Mouse (Mus musculus): Measurements from ENCODE around the gene Hrh3. TPM values are rescaled to one million over a fixed set of nuclear protein-coding genes. Genes with fewer than 3 reads are reported as not detected.

Gene Hrh3
- polyA plus RNA-seq, 1 experiment from 2014 or later = not detected

DNA sequence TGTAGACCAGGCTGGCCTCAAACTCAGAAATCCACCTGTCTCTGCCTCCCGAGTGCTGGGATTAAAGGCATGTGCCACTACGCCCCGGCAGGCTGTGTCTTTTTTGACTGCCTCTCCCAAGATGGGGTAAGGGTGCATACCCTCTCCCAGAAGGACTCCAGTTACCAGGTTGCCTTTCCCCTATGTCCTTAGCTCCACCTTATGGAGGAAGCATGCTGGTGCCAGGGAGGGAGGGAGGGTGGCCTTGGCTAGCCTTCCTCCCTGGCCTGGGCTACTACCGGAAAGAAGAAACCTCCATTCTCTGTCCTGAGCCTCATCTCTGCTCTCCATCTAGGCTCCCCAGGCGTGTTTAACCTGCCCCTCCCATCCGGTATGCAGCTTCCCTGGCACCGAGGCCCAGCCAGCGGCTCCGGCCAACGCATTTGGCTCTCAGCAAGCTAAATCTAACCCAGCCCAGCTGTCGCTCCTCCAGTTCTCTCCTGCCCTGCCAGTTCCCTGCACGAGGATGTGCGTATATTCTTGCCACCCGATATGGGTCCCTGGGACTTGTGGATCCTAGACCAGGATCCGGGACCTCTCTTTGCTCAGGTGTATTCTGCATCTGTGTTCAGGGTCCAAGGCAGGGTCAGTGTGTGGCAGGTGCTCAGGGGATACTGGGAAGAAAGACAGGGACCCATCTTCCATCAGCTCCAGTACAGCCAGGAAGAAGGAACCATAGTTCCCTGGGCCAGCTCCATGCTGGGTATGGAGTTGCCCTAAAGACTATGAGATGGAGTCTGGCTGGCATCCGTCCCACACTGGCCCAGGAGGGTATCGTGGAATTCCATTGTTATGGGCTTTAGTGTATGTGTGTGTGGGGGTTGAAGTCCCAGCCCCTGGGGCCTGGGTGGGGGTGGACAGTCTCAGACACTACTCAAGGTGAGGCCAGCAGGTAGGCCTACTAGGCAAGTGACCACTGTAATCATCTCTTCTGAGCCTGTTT, 9.9 kb upstream of the Hrh3 start:
- H3K9ac ChIP-seq (ENCODE audit: low read depth, low read length) = no peak overlapping the region
- peaks cover 15% of the 10 kb centered on the region for H3K4me1 ChIP-seq (replicated peaks; ENCODE audit: insufficient read depth, low read length)
- WGBS = 56% methylated on average over 17 of the region's 17 CpGs
- H3K27ac ChIP-seq = no peak overlapping the region
- no peak overlapping the region for H3K4me2 ChIP-seq (ENCODE audit: low read length)
- DNase-seq (ENCODE audit: low spot score) = no peak
- no peaks in the 10 kb centered on the region for H3K36me3 ChIP-seq (ENCODE audit: insufficient read depth, low read length)
- H3K9me3 ChIP-seq (replicated peaks; ENCODE audit: low read length) = no peaks in the 10 kb centered on the region
- H3K4me3 ChIP-seq (replicated peaks; ENCODE audit: low read depth, low read length) = no peak overlapping the region
- no peaks in the 10 kb centered on the region for H3K27me3 ChIP-seq (ENCODE audit: insufficient read depth, low read length)
- peak; percentile 42; the same call in 1 of the 2 replicates for TF ChIP-seq CTCF (IDR thresholded peaks at IDR 0.05; ENCODE audit: low read depth)
- no peak for ATAC-seq (replicated peaks; ENCODE audit: low FRiP score, low read depth)

GRCm38 (mm10) chr2:180108285-180108684, 4.0 kb upstream of the Hrh3 start:
- H3K4me3 ChIP-seq (replicated peaks; ENCODE audit: low read depth, low read length) = no peak overlapping the region
- H3K36me3 ChIP-seq (ENCODE audit: insufficient read depth, low read length) = no peaks in the 10 kb centered on the region
- peaks cover 23% of the 10 kb centered on the region for H3K27me3 ChIP-seq (ENCODE audit: insufficient read depth, low read length)
- ATAC-seq (replicated peaks; ENCODE audit: low FRiP score, low read depth) (no peak), DNase-seq (ENCODE audit: low spot score) (no peak)
- H3K4me2 ChIP-seq (ENCODE audit: low read length) = no peak overlapping the region
- no peak overlapping the region for H3K27ac ChIP-seq
- H3K9me3 ChIP-seq (replicated peaks; ENCODE audit: low read length) = no peaks in the 10 kb centered on the region
- H3K4me1 ChIP-seq (replicated peaks; ENCODE audit: insufficient read depth, low read length) = peaks cover 6% of the 10 kb centered on the region
- 47% methylated on average over 6 of the region's 6 CpGs for WGBS
- TF ChIP-seq CTCF (IDR thresholded peaks at IDR 0.05; ENCODE audit: low read depth) = no peak
- no peak overlapping the region for H3K9ac ChIP-seq (ENCODE audit: low read depth, low read length)

- H3K4me3 ChIP-seq (replicated peaks; ENCODE audit: low read depth, low read length) = no peak overlapping the region
- TF ChIP-seq CTCF (IDR thresholded peaks at IDR 0.05; ENCODE audit: low read depth) = peak; percentile 48; the same call in 1 of the 2 replicates
- H3K27me3 ChIP-seq (ENCODE audit: insufficient read depth, low read length) = peaks cover 34% of the 10 kb centered on the region
- no peaks in the 10 kb centered on the region for H3K36me3 ChIP-seq (ENCODE audit: insufficient read depth, low read length)
- no peak overlapping the region for H3K27ac ChIP-seq
- peaks cover 6% of the 10 kb centered on the region for H3K4me1 ChIP-seq (replicated peaks; ENCODE audit: insufficient read depth, low read length)
- ATAC-seq (replicated peaks; ENCODE audit: low FRiP score, low read depth) (no peak), DNase-seq (ENCODE audit: low spot score) (no peak)
- H3K9me3 ChIP-seq (replicated peaks; ENCODE audit: low read length) = no peaks in the 10 kb centered on the region
- H3K9ac ChIP-seq (ENCODE audit: low read depth, low read length) = no peak overlapping the region
- H3K4me2 ChIP-seq (ENCODE audit: low read length) = no peak overlapping the region
- WGBS = 63% methylated on average over 4 of the region's 4 CpGs
Observed at GRCm38 (mm10) chr2:180107081-180107480, 2.8 kb upstream of the Hrh3 start.

DNA sequence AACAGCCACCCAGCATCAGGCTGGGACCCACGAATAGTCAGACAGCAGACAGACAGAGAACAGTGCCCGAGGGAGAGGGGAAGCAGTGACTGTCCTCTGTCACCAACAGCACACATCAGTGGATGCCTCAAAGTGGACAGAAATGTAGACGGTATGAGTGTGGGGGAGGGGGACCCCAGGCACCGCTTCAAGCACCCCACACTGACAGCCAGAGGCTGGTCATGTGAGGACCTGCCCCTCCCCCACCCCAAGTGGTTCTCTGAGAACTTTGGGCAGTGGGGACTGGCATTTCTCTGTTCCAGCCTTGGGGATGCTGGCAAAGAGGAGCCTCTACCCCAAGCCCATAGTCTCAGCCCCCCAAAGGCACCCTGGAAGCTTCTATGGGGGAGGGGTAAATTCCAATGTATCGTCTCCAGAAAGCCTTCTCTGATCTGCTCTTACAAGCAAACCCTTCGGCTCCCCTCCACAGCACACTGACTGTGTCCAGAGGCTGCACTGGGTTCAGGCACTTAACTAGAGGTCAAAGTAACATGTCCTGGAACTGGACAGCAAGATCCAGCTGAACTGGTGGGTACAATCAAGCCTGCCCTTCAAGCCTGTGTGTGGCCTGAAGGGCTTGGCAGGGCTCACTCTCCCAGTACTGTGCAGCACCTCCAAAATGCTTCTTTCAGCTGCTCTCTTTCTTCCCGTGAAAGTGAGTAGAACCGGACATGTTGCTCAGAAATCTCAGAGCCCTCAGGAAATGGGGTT, 1.3 kb upstream of the Hrh3 start:
- no peak for TF ChIP-seq CTCF (IDR thresholded peaks at IDR 0.05; ENCODE audit: low read depth)
- Histone ChIP-seq H3K4me2 (ENCODE audit: low read length) (no peak overlapping the region), H3K9ac (ENCODE audit: low read depth, low read length) (no peak overlapping the region), H3K4me1 (replicated peaks; ENCODE audit: insufficient read depth, low read length) (peaks cover 6% of the 10 kb centered on the region), H3K4me3 (replicated peaks; ENCODE audit: low read depth, low read length) (no peak overlapping the region), H3K36me3 (ENCODE audit: insufficient read depth, low read length) (no peaks in the 10 kb centered on the region), H3K27me3 (ENCODE audit: insufficient read depth, low read length) (peaks cover 48% of the 10 kb centered on the region), H3K27ac (no peak overlapping the region), H3K9me3 (replicated peaks; ENCODE audit: low read length) (no peaks in the 10 kb centered on the region)
- WGBS = 30% methylated on average over 8 of the region's 8 CpGs
- DNase-seq (ENCODE audit: low spot score) (no peak), ATAC-seq (replicated peaks; ENCODE audit: low FRiP score, low read depth) (no peak)

DNA sequence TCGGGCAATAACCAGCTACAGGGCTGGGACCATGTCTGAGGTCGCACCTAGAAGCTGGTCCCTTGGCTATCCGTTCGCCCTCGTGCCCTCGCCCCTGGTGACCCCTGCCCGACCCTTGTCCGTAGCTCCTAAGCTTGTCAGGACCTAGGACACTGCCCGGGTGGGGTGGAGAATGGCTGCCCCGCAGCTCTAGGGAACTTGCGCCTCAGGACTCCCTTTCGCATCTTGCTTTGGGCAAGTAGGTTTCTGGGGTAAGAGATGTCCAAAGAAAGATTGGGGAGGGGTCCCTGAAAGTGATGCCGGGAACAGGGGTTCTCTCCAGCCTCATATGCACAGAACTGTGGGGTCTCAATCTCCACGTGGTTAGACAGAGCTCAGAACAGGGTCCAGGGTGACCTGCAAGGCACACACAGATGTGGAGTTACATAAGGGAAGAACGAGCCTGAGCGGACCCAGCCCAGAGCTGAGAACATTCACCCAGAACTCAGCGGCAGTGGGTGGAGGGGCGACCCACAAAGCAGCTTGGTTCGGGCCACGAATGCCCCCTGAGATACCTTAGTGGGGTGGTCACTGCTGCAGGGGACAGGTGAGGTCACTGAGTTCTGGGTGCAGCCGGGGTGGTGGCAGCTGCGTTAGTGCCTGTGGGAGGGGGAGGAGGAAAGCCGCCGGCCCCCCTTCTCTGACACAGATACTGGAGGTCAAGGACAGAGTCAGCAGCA, 530 bp upstream of the Hrh3 start:
- DNase-seq (ENCODE audit: low spot score) = no peak
- H3K4me1 ChIP-seq (replicated peaks; ENCODE audit: insufficient read depth, low read length) = peaks cover 6% of the 10 kb centered on the region
- 8% methylated on average over 24 of the region's 24 CpGs for WGBS
- H3K27me3 ChIP-seq (ENCODE audit: insufficient read depth, low read length) = peaks cover 55% of the 10 kb centered on the region
- H3K27ac ChIP-seq = no peak overlapping the region
- no peak for ATAC-seq (replicated peaks; ENCODE audit: low FRiP score, low read depth)
- H3K4me2 ChIP-seq (ENCODE audit: low read length) = peak overlapping the region; percentile 86
- H3K36me3 ChIP-seq (ENCODE audit: insufficient read depth, low read length) = no peaks in the 10 kb centered on the region
- H3K9ac ChIP-seq (ENCODE audit: low read depth, low read length) = no peak overlapping the region
- peak overlapping the region; percentile 48 for H3K4me3 ChIP-seq (replicated peaks; ENCODE audit: low read depth, low read length)
- no peaks in the 10 kb centered on the region for H3K9me3 ChIP-seq (replicated peaks; ENCODE audit: low read length)
- no peak for TF ChIP-seq CTCF (IDR thresholded peaks at IDR 0.05; ENCODE audit: low read depth)
